Mouse (Mus musculus): ENCODE measurements around the gene Krtap10-10. TPM values are rescaled to one million over a fixed set of nuclear protein-coding genes. Genes with fewer than 3 reads are reported as not detected.

Gene Krtap10-10
- polyA plus RNA-seq (2012; rRNA removed), result not detected in 2 replicates

DNA sequence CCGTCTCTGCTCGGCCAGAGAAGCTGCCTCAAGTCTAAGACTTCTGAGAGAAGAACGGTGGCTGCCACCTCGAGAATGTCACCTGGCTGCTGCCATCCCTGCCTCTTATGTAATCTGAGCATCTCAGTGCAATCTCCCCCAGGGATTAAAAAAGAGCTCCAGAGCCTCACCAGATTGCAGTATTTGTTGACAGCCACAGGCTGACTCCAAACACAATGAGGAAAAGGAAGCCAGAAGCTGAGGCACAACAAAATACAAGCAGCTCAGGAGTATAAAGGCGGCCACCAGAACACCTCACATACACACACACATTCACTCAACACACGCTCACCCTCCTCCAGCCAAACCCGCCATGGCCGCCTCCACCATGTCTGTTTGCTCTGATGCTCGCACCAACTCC, at the start of gene Krtap10-10:
Krtap10-10 (plus strand) TSS at position 301 of the 400 bp plus-strand sequence.

DNA sequence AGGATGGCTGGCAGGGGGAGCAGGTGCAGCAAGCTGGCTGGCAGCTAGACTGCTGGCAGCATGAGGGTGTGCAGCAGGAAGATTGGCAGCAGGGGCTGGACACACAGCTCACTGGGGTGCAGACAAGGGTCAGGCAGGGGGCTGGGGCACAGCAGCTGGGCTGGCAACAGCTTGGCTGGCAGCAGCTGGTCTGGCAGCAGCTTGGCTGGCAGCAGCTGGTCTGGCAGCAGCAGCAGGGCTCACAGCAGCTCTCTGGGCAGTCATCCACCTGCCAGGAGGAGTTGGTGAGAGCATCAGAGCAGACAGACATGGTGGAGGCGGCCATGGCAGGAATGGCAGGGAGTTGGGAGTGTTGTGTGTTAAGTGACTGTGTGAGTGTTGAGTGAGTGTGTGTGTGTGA, 47.9 kb upstream of the Krtap10-10 start, which contains the start of gene Gm7137:
Gm7137 (minus strand) TSS at position 325 of the 400 bp plus-strand sequence.

DNA sequence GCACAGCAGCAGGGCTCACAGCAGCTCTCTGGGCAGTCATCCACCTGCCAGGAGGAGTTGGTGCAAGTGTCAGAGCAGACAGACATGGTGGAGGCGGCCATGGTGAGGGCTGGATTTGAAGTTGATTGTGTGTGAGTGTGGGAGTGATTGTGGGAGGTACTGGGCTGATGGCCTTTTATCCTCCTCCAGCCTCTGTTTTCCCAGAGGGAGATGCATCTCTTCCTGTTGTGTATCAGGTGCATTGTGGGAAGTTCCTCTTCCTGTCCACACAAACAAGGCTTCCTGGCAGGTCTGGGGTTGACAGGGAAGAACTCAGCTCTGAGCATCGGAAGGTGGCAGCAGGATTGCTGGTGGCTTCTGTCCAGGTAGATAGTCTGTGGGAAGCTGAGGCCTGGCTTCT, 40.8 kb upstream of the Krtap10-10 start, which contains the start of gene Gm9639:
Gm9639 (minus strand) TSS at position 101 of the 400 bp plus-strand sequence.

DNA sequence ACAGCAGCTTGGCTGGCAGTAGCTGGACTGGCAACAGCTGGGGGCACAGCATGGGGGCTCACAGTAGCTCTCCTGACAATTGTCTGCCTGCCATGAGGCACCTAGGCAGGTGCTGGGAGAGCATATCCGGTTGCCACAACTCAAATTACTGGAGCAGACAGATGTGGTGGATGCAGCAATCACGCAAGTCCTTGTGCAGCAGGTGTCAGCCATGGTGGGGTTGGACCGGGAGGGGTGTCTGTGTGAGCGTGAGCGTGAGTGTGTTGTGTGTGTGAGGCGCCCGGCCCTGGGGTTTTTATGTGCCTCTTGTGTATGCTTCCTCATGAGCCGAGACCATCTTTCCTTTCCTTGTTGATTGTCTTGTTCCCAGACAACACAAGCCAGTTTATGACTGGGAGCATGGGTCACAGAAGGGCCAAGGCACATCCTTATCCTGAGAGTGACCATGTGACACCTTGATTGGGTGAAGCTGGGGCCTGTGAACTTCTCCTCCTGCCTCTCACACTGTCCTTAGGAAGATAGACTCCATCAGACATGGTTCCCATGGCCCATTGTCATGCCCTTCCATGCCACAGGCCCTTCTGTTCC, 36.7 kb upstream of the Krtap10-10 start, which contains the start of gene Gm19668:
Gm19668 (minus strand) TSS at position 213 of the 588 bp plus-strand sequence.

DNA sequence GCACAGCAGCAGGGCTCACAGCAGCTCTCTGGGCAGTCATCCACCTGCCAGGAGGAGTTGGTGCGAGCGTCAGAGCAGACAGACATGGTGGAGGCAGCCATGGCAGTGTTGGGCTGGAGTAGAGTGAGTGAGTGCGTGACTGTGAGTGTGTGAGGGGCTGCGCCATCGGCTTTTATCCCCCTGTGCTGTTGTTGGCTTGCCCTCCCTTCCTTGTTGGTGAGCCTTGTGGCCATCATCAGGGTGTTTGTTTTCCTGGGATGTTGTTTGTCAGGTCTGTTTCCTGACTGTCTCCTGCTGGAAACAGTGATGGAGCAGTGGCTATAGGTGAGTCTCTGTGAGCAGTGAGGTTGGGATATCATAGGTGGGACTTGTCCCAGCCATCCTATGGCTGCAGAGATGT, 24.0 kb upstream of the Krtap10-10 start, which contains the start of gene Gm9507:
Gm9507 (minus strand) TSS at position 101 of the 400 bp plus-strand sequence.

DNA sequence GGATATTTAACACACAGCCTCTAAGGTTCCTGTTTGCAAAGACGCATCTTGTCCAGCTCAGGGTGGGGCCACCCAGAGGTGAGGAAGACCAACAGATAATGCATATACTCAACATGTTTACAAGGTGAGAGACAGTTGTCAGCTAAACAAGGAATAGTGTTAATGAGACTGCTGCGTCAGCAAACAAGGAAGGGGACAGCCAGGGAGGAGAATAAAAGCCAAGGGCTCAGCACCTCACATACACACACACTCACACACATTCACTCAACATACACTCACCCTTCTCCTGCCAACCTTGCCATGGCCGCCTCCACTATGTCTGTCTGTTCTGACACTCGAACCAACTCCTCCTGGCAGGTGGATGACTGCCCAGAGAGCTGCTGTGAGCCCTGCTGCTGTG, 21.4 kb upstream of the Krtap10-10 start, which contains the start of gene Gm2696:
Gm2696 (plus strand) TSS at position 301 of the 400 bp plus-strand sequence.

DNA sequence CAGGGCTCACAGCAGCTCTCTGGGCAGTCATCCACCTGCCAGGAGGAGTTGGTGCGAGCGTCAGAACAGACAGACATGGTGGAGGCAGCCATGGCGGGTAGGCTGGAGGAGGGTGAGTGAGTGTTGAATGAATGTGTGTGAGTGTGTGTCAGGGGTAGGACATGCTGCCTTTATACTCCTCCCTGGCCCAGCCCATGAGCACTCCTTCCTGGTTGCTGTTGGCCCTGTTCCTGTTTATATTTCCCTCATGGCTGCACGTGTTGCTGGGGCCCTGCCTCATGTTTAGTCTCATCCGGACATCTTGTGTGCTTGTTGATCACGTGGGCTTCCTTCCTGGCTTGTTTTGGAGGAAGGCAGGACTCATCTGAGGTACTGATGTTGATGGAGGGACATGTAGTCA, 8.8 kb upstream of the Krtap10-10 start, which contains the start of gene Krtap10-4:
Krtap10-4 (minus strand) TSS at position 145 of the 400 bp plus-strand sequence.

DNA sequence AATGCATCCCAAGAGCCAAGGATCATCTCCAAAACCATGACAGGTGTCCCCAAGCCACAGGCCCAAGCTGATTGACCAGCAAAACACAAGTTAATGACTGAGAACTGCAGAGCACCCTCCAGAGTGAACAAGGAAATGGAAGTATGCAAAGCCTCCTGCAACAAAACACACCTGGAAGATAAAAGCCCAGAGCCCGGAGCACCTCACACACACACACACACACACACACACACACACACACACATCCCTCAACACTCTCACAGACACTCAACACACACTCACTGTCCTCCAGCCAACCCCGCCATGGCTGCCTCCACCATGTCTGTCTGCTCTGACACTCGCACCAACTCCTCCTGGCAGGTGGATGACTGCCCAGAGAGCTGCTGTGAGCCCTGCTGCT, 10.8 kb downstream of the Krtap10-10 start, which contains the start of gene Gm36176:
Gm36176 (plus strand) TSS at position 301 of the 400 bp plus-strand sequence.

DNA sequence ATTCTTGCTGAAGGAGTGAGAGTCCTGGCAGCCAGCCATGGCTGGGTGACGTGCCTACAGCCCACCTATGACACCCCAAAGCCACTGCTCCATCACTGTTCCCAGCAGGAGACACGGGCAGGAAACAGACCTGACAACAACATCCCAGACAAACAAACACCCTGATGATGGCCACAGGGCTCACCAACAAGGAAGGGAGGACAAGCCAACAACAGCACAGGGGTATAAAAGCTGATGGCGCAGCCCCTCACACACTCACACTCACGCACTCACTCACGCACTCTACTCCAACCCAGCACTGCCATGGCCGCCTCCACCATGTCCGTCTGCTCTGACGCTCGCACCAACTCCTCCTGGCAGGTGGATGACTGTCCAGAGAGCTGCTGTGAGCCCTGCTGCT, 16.8 kb downstream of the Krtap10-10 start, which contains the start of gene Gm10318:
Gm10318 (plus strand) TSS at position 301 of the 400 bp plus-strand sequence.

DNA sequence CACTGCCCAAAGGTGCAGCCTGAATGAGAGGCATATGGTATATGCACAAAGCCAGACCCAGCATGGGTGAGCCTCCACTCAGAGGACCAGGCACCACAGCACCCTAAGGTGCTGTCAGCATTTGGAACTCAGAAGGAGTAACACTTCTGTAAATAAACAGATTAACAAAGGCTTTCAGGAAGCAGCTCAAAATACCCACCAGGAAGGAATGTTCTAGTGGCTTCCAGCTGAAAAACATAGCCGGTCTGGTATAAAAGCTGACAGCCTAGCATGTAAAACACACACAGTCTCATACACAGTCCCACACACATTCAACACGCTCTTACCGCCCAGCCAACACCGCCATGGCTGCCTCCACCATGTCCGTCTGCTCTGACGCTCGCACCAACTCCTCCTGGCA, 25.9 kb downstream of the Krtap10-10 start, which contains the start of gene Gm3285:
Gm3285 (plus strand) TSS at position 301 of the 400 bp plus-strand sequence.

Other genes starting within 250 kb of the Krtap10-10 start
- 60.3 and 68.3 TPM in 2 replicates for gene Sumo3, start 229.8 kb upstream of the Krtap10-10 start, polyA plus RNA-seq (2012; rRNA removed)
- not detected in 2 replicates for gene Gm49325, start 229.8 kb upstream of the Krtap10-10 start, polyA plus RNA-seq (2012; rRNA removed)
- gene Ube2g2, start 213.7 kb upstream of the Krtap10-10 start, polyA plus RNA-seq (2012; rRNA removed), result 21.8 and 23.2 TPM in 2 replicates
- gene Tspear, start 149.4 kb upstream of the Krtap10-10 start, polyA plus RNA-seq (2012; rRNA removed), result 0.29 and 0.96 TPM in 2 replicates
- gene Gm19402, start 145.2 kb upstream of the Krtap10-10 start, polyA plus RNA-seq (2012; rRNA removed), result not detected in 2 replicates
- not detected in 2 replicates for gene Gm9508, start 138.7 kb upstream of the Krtap10-10 start, polyA plus RNA-seq (2012; rRNA removed)
- gene Gm10272, start 129.3 kb upstream of the Krtap10-10 start, polyA plus RNA-seq (2012; rRNA removed), result not detected in 2 replicates
- not detected in 2 replicates for gene Gm10024, start 124.5 kb upstream of the Krtap10-10 start, polyA plus RNA-seq (2012; rRNA removed)
- 1.8 TPM in 1 of 2 replicates, not detected in the other for gene Gm10142, start 120.1 kb upstream of the Krtap10-10 start, polyA plus RNA-seq (2012; rRNA removed)
- 0.25 and 0.38 TPM in 2 replicates for gene Krtap12-1, start 115.3 kb upstream of the Krtap10-10 start, polyA plus RNA-seq (2012; rRNA removed)
- gene Gm10100, start 109.5 kb upstream of the Krtap10-10 start, polyA plus RNA-seq (2012; rRNA removed), result not detected in 2 replicates
- not detected in 2 replicates for gene Gm18596, start 93.3 kb upstream of the Krtap10-10 start, polyA plus RNA-seq (2012; rRNA removed)
- gene Gm9736, start 84.6 kb upstream of the Krtap10-10 start, polyA plus RNA-seq (2012; rRNA removed), result not detected in 2 replicates
- not detected in 2 replicates for gene Gm3233, start 76.3 kb upstream of the Krtap10-10 start, polyA plus RNA-seq (2012; rRNA removed)
- not detected in 2 replicates for gene Gm3238, start 64.6 kb upstream of the Krtap10-10 start, polyA plus RNA-seq (2012; rRNA removed)
- not detected in 2 replicates for gene Gm7138, start 59.0 kb upstream of the Krtap10-10 start, polyA plus RNA-seq (2012; rRNA removed)
- gene Gm3250, start 53.4 kb upstream of the Krtap10-10 start, polyA plus RNA-seq (2012; rRNA removed), result not detected in 2 replicates
- gene Gm7137, start 47.7 kb upstream of the Krtap10-10 start, polyA plus RNA-seq (2012; rRNA removed), result not detected in 2 replicates
- gene Gm9639, start 40.9 kb upstream of the Krtap10-10 start, polyA plus RNA-seq (2012; rRNA removed), result not detected in 2 replicates
- gene Gm19668, start 36.8 kb upstream of the Krtap10-10 start, polyA plus RNA-seq (2012; rRNA removed), result not detected in 2 replicates
- not detected in 2 replicates for gene Gm9507, start 24.1 kb upstream of the Krtap10-10 start, polyA plus RNA-seq (2012; rRNA removed)
- gene Gm2696, start 21.3 kb upstream of the Krtap10-10 start, polyA plus RNA-seq (2012; rRNA removed), result not detected in 2 replicates
- gene Krtap10-4, start 8.9 kb upstream of the Krtap10-10 start, polyA plus RNA-seq (2012; rRNA removed), result not detected in 2 replicates
- not detected in 2 replicates for gene Gm36176, start 10.9 kb downstream of the Krtap10-10 start, polyA plus RNA-seq (2012; rRNA removed)
- gene Gm10318, start 16.9 kb downstream of the Krtap10-10 start, polyA plus RNA-seq (2012; rRNA removed), result not detected in 2 replicates
- gene Gm3285, start 26.0 kb downstream of the Krtap10-10 start, polyA plus RNA-seq (2012; rRNA removed), result not detected in 2 replicates
- 4.4 and 4.7 TPM in 2 replicates for gene Lrrc3, start 66.6 kb downstream of the Krtap10-10 start, polyA plus RNA-seq (2012; rRNA removed)
- 0.29 and 0.33 TPM in 2 replicates for gene Trpm2, start 134.6 kb downstream of the Krtap10-10 start, polyA plus RNA-seq (2012; rRNA removed)
- 17.7 and 24.3 TPM in 2 replicates for gene 1810043G02Rik, start 142.6 kb downstream of the Krtap10-10 start, polyA plus RNA-seq (2012; rRNA removed)
- 40.4 and 50.6 TPM in 2 replicates for gene Pfkl, start 174.1 kb downstream of the Krtap10-10 start, polyA plus RNA-seq (2012; rRNA removed)
- 0.80 and 1.3 TPM in 2 replicates for gene Dnmt3l, start 206.0 kb downstream of the Krtap10-10 start, polyA plus RNA-seq (2012; rRNA removed)
- gene Aire, start 207.7 kb downstream of the Krtap10-10 start, polyA plus RNA-seq (2012; rRNA removed), result 0.45 and 0.79 TPM in 2 replicates
- gene Icosl, start 233.4 kb downstream of the Krtap10-10 start, polyA plus RNA-seq (2012; rRNA removed), result 6.0 and 9.5 TPM in 2 replicates

All from stomach, adult 2 months (tissue).